Mouse (Mus musculus): ENCODE data around the gene Edc3. TPM values are rescaled to one million over a fixed set of nuclear protein-coding genes. Genes with fewer than 3 reads are reported as not detected.
A peak's percentile ranks its signal among the peaks of the same experiment; 100 is the strongest.

Edc3 gene
- polyA plus RNA-seq, 1 experiment from 2014 or later, result 35.8 TPM

DNA sequence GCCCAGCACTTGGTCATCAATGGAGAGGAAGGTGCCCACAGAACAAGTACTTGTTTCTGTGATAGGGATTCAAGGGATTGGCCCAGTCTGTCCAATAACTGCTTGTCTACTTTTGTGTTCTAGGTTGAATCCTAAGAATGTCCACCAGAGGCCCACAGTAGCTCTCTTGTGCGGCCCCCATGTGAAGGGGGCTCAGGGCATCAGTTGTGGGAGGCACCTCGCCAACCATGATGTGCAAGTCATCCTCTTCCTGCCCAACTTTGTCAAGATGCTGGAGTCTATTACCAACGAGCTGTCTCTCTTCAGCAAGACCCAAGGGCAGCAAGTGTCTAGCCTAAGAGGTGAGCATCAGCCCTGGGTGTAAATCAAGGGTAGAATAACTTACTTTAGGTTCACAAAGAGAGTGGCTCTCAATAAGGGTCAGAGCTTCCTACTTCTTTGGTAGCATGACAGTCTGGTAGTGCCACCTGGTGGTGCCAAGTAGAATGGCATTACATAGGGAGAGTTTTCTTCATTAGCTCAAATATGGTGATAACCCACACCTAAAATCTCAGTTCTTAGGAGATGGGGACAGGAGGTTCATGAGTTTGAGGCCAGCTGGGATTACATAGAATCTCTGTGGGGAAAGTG lies 36.2 kb downstream of the Edc3 start:
- H3K4me1 ChIP-seq, result no peaks in the 10 kb centered on the region
- no peaks in the 10 kb centered on the region for H3K27me3 ChIP-seq
- WGBS, result 60% methylated on average over 3 of the region's 3 CpGs
- ATAC-seq (ENCODE audit: borderline replicate concordance, extremely low read depth, low FRiP score, low TSS enrichment), result no peak
- peaks cover 73% of the 10 kb centered on the region for H3K36me3 ChIP-seq
- H3K4me2 ChIP-seq, result no peak overlapping the region
- no peak overlapping the region for H3K4me3 ChIP-seq
- H3K9ac ChIP-seq, result no peak overlapping the region
- no peak overlapping the region for H3K27ac ChIP-seq
- no peaks in the 10 kb centered on the region for H3K9me3 ChIP-seq

DNA sequence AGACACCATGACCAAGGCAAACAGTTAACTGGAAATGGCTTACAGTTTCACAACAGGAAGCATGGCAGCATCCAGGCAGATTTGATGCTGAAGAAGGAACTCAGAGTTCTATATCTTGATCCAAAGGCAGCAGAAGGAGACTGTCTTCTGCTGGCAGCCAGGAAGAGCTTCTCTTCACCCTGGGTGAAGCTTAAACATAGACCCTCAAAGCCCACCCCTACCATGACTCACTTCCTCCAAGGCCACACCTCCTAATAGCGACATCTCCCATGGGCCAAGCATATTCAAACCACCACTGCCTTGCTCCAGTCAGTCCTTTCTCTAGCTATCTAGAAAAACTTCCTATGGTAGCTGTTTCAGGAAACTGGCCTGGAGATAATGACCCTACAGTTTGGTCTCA lies 38.7 kb downstream of the Edc3 start:
- no peak overlapping the region for H3K4me3 ChIP-seq
- no peaks in the 10 kb centered on the region for H3K27me3 ChIP-seq
- H3K9ac ChIP-seq, result no peak overlapping the region
- peaks cover 81% of the 10 kb centered on the region for H3K36me3 ChIP-seq
- no peak overlapping the region for H3K27ac ChIP-seq
- H3K4me1 ChIP-seq, result no peaks in the 10 kb centered on the region
- WGBS, result 67% methylated on average over 1 of the region's 1 CpGs
- H3K4me2 ChIP-seq, result no peak overlapping the region
- ATAC-seq (ENCODE audit: borderline replicate concordance, extremely low read depth, low FRiP score, low TSS enrichment), result no peak
- H3K9me3 ChIP-seq, result no peaks in the 10 kb centered on the region

GRCm38 (mm10) chr9:57748137-57748536 lies 39.8 kb downstream of the Edc3 start:
- ATAC-seq (ENCODE audit: borderline replicate concordance, extremely low read depth, low FRiP score, low TSS enrichment), result no peak

DNA sequence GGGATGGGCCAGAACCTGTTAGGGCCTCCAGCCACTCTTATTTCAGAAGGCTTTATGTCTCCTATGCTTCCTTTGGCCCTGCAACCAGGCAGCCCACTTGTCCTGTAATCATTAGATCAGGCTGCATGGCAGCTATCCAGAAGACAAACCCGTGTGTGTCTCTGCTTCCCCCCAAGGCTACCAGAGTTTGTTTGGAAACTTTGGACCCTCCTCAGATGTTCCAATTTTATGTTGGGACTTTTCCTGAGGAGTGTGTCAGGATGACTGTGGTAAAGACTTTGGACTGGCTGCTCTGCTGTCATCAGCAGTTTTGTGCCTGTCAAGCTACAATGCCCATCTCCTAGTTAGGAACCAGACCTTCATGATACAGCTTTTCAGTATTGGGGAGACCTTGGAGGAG lies 40.5 kb downstream of the Edc3 start:
- no peaks in the 10 kb centered on the region for H3K27me3 ChIP-seq
- H3K4me2 ChIP-seq, result no peak overlapping the region
- H3K9ac ChIP-seq, result no peak overlapping the region
- 36% methylated on average over 1 of the region's 1 CpGs for WGBS
- peaks cover 87% of the 10 kb centered on the region for H3K36me3 ChIP-seq
- no peaks in the 10 kb centered on the region for H3K9me3 ChIP-seq
- no peaks in the 10 kb centered on the region for H3K4me1 ChIP-seq
- no peak overlapping the region for H3K4me3 ChIP-seq
- no peak overlapping the region for H3K27ac ChIP-seq
- no peak for ATAC-seq (ENCODE audit: borderline replicate concordance, extremely low read depth, low FRiP score, low TSS enrichment)

More at GRCm38 (mm10) chr9:57748137-57748536, 39.8 kb downstream of the Edc3 start:
- H3K27me3 ChIP-seq, result no peaks in the 10 kb centered on the region
- no peaks in the 10 kb centered on the region for H3K9me3 ChIP-seq
- no peak overlapping the region for H3K9ac ChIP-seq
- H3K27ac ChIP-seq, result no peak overlapping the region
- 89% methylated on average over 6 of the region's 6 CpGs for WGBS
- H3K4me3 ChIP-seq, result no peak overlapping the region
- peaks cover 82% of the 10 kb centered on the region for H3K36me3 ChIP-seq
- H3K4me1 ChIP-seq, result no peaks in the 10 kb centered on the region
- no peak overlapping the region for H3K4me2 ChIP-seq

DNA sequence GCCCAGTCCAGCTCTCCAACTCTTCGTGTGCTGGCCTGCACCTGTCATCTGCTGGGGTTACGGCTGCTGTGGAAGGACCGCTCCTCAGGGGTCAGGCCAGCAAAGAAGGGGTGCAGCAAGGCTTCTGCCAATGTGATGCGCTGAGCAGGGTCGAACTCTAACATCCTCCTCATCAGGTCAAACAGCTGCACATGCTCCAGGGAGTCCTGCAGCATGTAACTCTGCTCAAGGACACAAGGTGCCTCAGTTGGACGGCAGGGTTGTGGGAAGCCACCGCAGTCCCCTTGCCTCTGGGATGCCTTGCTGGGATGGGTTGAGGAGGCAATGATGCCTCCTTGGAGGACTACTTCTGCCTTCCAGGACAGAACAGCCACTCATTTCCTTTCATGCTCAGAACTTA lies 42.6 kb downstream of the Edc3 start:
- Histone ChIP-seq H3K9ac (no peak overlapping the region), H3K36me3 (peaks cover 98% of the 10 kb centered on the region), H3K27ac (no peak overlapping the region), H3K27me3 (no peaks in the 10 kb centered on the region), H3K4me2 (no peak overlapping the region), H3K9me3 (no peaks in the 10 kb centered on the region), H3K4me3 (no peak overlapping the region), H3K4me1 (no peaks in the 10 kb centered on the region)
- ATAC-seq (ENCODE audit: borderline replicate concordance, extremely low read depth, low FRiP score, low TSS enrichment), result no peak
- WGBS, result 81% methylated on average over 7 of the region's 7 CpGs

GRCm38 (mm10) chr9:57757578-57757977 lies 49.2 kb downstream of the Edc3 start:
- peaks cover 8% of the 10 kb centered on the region for H3K4me1 ChIP-seq
- no peaks in the 10 kb centered on the region for H3K27me3 ChIP-seq
- no peak overlapping the region for H3K9ac ChIP-seq
- no peaks in the 10 kb centered on the region for H3K9me3 ChIP-seq
- ATAC-seq (ENCODE audit: borderline replicate concordance, extremely low read depth, low FRiP score, low TSS enrichment), result no peak
- H3K4me2 ChIP-seq, result no peak overlapping the region
- WGBS, result 84% methylated on average over 3 of the region's 3 CpGs
- H3K36me3 ChIP-seq, result peaks cover 80% of the 10 kb centered on the region
- H3K4me3 ChIP-seq, result no peak overlapping the region
- H3K27ac ChIP-seq, result no peak overlapping the region

- H3K4me2 ChIP-seq, result no peak overlapping the region
- peaks cover 70% of the 10 kb centered on the region for H3K36me3 ChIP-seq
- no peaks in the 10 kb centered on the region for H3K9me3 ChIP-seq
- H3K27me3 ChIP-seq, result no peaks in the 10 kb centered on the region
- H3K27ac ChIP-seq, result no peak overlapping the region
- H3K4me1 ChIP-seq, result peaks cover 18% of the 10 kb centered on the region
- 88% methylated on average over 22 of the region's 22 CpGs for WGBS
- H3K4me3 ChIP-seq, result no peak overlapping the region
- H3K9ac ChIP-seq, result no peak overlapping the region
- ATAC-seq (ENCODE audit: borderline replicate concordance, extremely low read depth, low FRiP score, low TSS enrichment), result no peak
Observed at GRCm38 (mm10) chr9:57758528-57758927, 50.2 kb downstream of the Edc3 start.

GRCm38 (mm10) chr9:57759289-57759688 lies 50.9 kb downstream of the Edc3 start:
- no peaks in the 10 kb centered on the region for H3K9me3 ChIP-seq
- H3K27ac ChIP-seq, result no peak overlapping the region
- WGBS, result 18% methylated on average over 6 of the region's 6 CpGs
- H3K27me3 ChIP-seq, result no peaks in the 10 kb centered on the region
- H3K4me3 ChIP-seq, result no peak overlapping the region
- H3K36me3 ChIP-seq, result peaks cover 62% of the 10 kb centered on the region
- peaks cover 24% of the 10 kb centered on the region for H3K4me1 ChIP-seq
- no peak overlapping the region for H3K4me2 ChIP-seq
- ATAC-seq (ENCODE audit: borderline replicate concordance, extremely low read depth, low FRiP score, low TSS enrichment), result 0 out of 2 replicates have a peak, but pooled peaks have one; percentile 17
- H3K9ac ChIP-seq, result no peak overlapping the region

GRCm38 (mm10) chr9:57760416-57761146 lies 52.2 kb downstream of the Edc3 start:
- H3K9me3 ChIP-seq, result no peaks in the 10 kb centered on the region
- 92% methylated on average over 24 of the region's 24 CpGs for WGBS
- H3K36me3 ChIP-seq, result peaks cover 49% of the 10 kb centered on the region

GRCm38 (mm10) chr9:57761563-57762551 lies 53.5 kb downstream of the Edc3 start:
- 86% methylated on average over 13 of the region's 13 CpGs for WGBS
- Histone ChIP-seq H3K4me3 (no peak overlapping the region), H3K4me2 (peak overlapping the region; percentile 94; the same call in 1 of the 2 replicates), H3K4me1 (peaks cover 31% of the 10 kb centered on the region), H3K36me3 (peaks cover 43% of the 10 kb centered on the region), H3K9ac (no peak overlapping the region), H3K27ac (no peak overlapping the region), H3K9me3 (no peaks in the 10 kb centered on the region), H3K27me3 (no peaks in the 10 kb centered on the region)
- ATAC-seq (ENCODE audit: borderline replicate concordance, extremely low read depth, low FRiP score, low TSS enrichment), result no peak

More at GRCm38 (mm10) chr9:57760416-57761146, 52.2 kb downstream of the Edc3 start:
- no peak overlapping the region for H3K4me3 ChIP-seq
- no peak overlapping the region for H3K9ac ChIP-seq
- H3K4me1 ChIP-seq, result peaks cover 24% of the 10 kb centered on the region
- H3K27me3 ChIP-seq, result no peaks in the 10 kb centered on the region
- ATAC-seq (ENCODE audit: borderline replicate concordance, extremely low read depth, low FRiP score, low TSS enrichment), result no peak
- no peak overlapping the region for H3K27ac ChIP-seq
- H3K4me2 ChIP-seq, result no peak overlapping the region

- Histone ChIP-seq H3K4me1 (peaks cover 31% of the 10 kb centered on the region), H3K27me3 (no peaks in the 10 kb centered on the region), H3K9me3 (no peaks in the 10 kb centered on the region), H3K9ac (no peak overlapping the region), H3K4me2 (peak overlapping the region; percentile 94), H3K36me3 (peaks cover 36% of the 10 kb centered on the region), H3K4me3 (peak overlapping the region; percentile 86; the same call in 1 of the 2 replicates), H3K27ac (no peak overlapping the region)
- WGBS, result 39% methylated on average over 6 of the region's 6 CpGs
- no peak for ATAC-seq (ENCODE audit: borderline replicate concordance, extremely low read depth, low FRiP score, low TSS enrichment)
Observed at GRCm38 (mm10) chr9:57762563-57762991, 54.2 kb downstream of the Edc3 start.

All from lung, embryonic 15.5 days (tissue).